Mouse (Mus musculus): ENCODE data around the gene Slc52a3.

- TF ChIP-seq CTCF (IDR thresholded peaks at IDR 0.05; ENCODE audit: low read depth) (no peak), EP300 (IDR thresholded peaks at IDR 0.05; ENCODE audit: low read depth) (no peak)
Observed at GRCm38 (mm10) chr2:152016666-152017065, 20.4 kb downstream of the Slc52a3 start.

All from liver, embryonic 14.5 days (tissue).